In the genomic region with DNA sequence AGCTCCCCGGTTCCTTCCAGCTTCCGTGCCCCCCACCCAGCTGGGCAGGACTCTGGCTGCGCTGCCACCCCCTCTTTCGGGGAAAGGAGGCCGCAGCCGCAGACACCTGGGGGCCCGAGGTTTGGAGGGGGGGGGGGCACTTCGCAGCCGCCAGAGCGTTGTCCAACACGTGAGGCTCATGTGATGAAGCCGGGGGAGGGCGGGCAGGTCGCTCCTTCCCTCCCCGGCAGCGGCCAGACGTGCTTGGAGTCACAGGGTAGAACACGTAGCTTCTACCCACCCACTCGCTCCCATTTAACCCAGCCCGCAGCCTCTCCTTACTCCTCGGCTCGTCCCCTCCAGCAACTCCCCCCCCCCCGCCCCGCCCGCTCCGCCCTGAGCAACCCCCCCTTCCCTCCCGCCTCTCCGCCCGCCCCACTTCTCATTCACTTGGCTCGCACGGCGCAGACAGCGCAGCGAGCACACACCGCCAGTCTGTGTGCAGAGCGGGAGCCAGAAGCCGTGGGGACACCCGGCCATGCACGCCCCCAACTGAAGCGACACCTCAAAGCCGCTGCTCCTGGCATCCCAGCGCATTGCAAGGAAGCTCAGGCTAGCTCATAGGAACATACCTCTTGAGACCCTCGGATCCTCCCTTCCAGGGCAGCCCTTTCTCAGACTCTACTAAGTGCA, we compare ENCODE assay signal across 8 mouse cellular contexts. TPM values are rescaled to one million over a fixed set of nuclear protein-coding genes. Genes with fewer than 3 reads are reported as not detected.
DNase-seq lines count a peak whose midpoint lies in the region; ATAC-seq and TF ChIP-seq lines count a peak whose summit lies in the region.

TSS of gene Bhlhe40 (plus strand) at position 424 of the 672 bp plus-strand sequence.

- H3K4me1 ChIP-seq in MEL (ENCODE audit: control insufficient read depth in 1 of 2, insufficient read depth in 2 of 2, low read length in 2 of 2) = peaks cover 19 to 32% of the 10 kb centered on the region in 2 experiments
- peaks cover 12% of the 10 kb centered on the region; the same call in 1 of the 2 replicates for H3K4me1 ChIP-seq in hindbrain, embryonic 14.5 days (replicated peaks; ENCODE audit: control insufficient read depth, insufficient read depth, low read length)

- peaks cover 21% of the 10 kb centered on the region for H3K79me2 ChIP-seq in MEL (ENCODE audit: control insufficient read depth, insufficient read depth, low read length, poor library complexity)

- H3K9me3 ChIP-seq in MEL (replicated peaks; ENCODE audit: insufficient read depth, low read length) = no peaks in the 10 kb centered on the region
- no peaks in the 10 kb centered on the region for H3K9me3 ChIP-seq in hindbrain, embryonic 14.5 days (ENCODE audit: control insufficient read depth, low read length)

- WGBS in hindbrain, embryonic 14.5 days = under 1% methylated on average over 33 of the region's 43 CpGs

- H3K4me3 ChIP-seq in MEL (ENCODE audit: control insufficient read depth in 1 of 2, insufficient read depth in 1 of 2, low read depth in 2 of 2, low read length in 2 of 2) = peak within 1 kb of the TSS; percentile 80 to 93
- peak within 1 kb of the TSS; percentile 64 for H3K4me3 ChIP-seq in hindbrain, embryonic 14.5 days (replicated peaks; ENCODE audit: low read length)

- peak; percentile 25 to 79; a peak in 2 of 4 replicates for TF ChIP-seq POLR2A in MEL (IDR thresholded peaks at IDR 0.05; ENCODE audit: control insufficient read depth in 1 of 2, insufficient read depth in 1 of 2, low read depth in 1 of 2, low read length in 2 of 2, poor library complexity in 1 of 2)

- peak within 1 kb of the TSS; percentile 97 for H3K4me2 ChIP-seq in hindbrain, embryonic 14.5 days (replicated peaks)

- peaks cover 0 to 32% of the 10 kb centered on the region in 2 experiments; a peak in 3 of 4 replicates for H3K36me3 ChIP-seq in MEL (ENCODE audit: control insufficient read depth in 1 of 2, insufficient read depth in 2 of 2, low read length in 2 of 2)
- H3K36me3 ChIP-seq in hindbrain, embryonic 14.5 days (replicated peaks; ENCODE audit: control insufficient read depth, insufficient read depth) = no peaks in the 10 kb centered on the region

- no peaks in the 10 kb centered on the region for H3K27me3 ChIP-seq in MEL (ENCODE audit: control insufficient read depth in 1 of 2, insufficient read depth in 2 of 2, low read length in 2 of 2)
- H3K27me3 ChIP-seq in hindbrain, embryonic 14.5 days (ENCODE audit: control insufficient read depth, insufficient read depth, low read length) = peaks cover 19% of the 10 kb centered on the region; the same call in 1 of the 2 replicates

- ATAC-seq in hindbrain, embryonic 14.5 days (ENCODE audit: low FRiP score) = peak; percentile 82

- peak within 1 kb of the TSS; percentile 84 for H3K9ac ChIP-seq in MEL (ENCODE audit: control insufficient read depth, low read depth, low read length, poor library complexity, severe bottlenecking)
- H3K9ac ChIP-seq in hindbrain, embryonic 14.5 days = peak within 1 kb of the TSS; percentile 72

- TF ChIP-seq EP300 in MEL (IDR thresholded peaks at IDR 0.05; ENCODE audit: low read depth in 1 of 2, low read length in 2 of 2) = peak in 1 of 2 experiments; percentile 60; a peak in 1 of 4 replicates

- TF ChIP-seq CTCF in MEL (IDR thresholded peaks at IDR 0.05 in 2 of 3, conservative IDR thresholded peaks at IDR 0.05 in 1 of 3; ENCODE audit: control insufficient read depth in 1 of 3, insufficient read depth in 1 of 3, low read depth in 2 of 3, low read length in 3 of 3, poor library complexity in 1 of 3, severe bottlenecking in 1 of 3) = no peak

- peak; percentile 97 for DNase-seq in MEL (ENCODE audit: low read depth, low spot score)
- peak; percentile 84 to 87 for DNase-seq in cerebellum, postnatal 10 days
- peak; percentile 83 to 88 for DNase-seq in frontal cortex, postnatal 36 days (ENCODE audit: low spot score in 2 of 2)
- DNase-seq in hindbrain, embryonic 14.5 days (ENCODE audit: low spot score) = peak; percentile 63
- peak; percentile 79 to 84 for DNase-seq in layer of hippocampus, postnatal 36 days
- peak; percentile 96 for DNase-seq in lung, postnatal 25 days (ENCODE audit: low spot score)
- peak; percentile 59 for DNase-seq in retina, adult 2 months (ENCODE audit: low read depth, low spot score)
- peak; percentile 53 to 68 for DNase-seq in thymus, postnatal 36 days

- no peak for TF ChIP-seq RAD21 in MEL (IDR thresholded peaks at IDR 0.05; ENCODE audit: low read depth, low read length)

- H3K27ac ChIP-seq in MEL (ENCODE audit: control insufficient read depth, low read depth, low read length) = peak within 1 kb of the TSS; percentile 88
- H3K27ac ChIP-seq in hindbrain, embryonic 14.5 days = peak within 1 kb of the TSS; percentile 87

TF ChIP-seq in MEL, 35 proteins besides CTCF, POLR2A, EP300 and RAD21:
- TF ChIP-seq MAX (IDR thresholded peaks at IDR 0.05; ENCODE audit: low read length) (peak; percentile 75; the same call in 1 of the 2 replicates), GABPA (IDR thresholded peaks at IDR 0.05; ENCODE audit: low read depth, low read length) (no peak), POLR2AphosphoS5 (IDR thresholded peaks at IDR 0.05; ENCODE audit: borderline replicate concordance, low read depth, low read length) (no peak), ZMIZ1 (IDR thresholded peaks at IDR 0.05; ENCODE audit: low read depth, low read length) (peak; percentile 93), MXI1 (IDR thresholded peaks at IDR 0.05; ENCODE audit: low read depth, low read length) (peak; percentile 72), POLR2AphosphoS2 (IDR thresholded peaks at IDR 0.05; ENCODE audit: low read length) (peak; percentile 69; the same call in 1 of the 2 replicates), USF1 (IDR thresholded peaks at IDR 0.05; ENCODE audit: low read depth, low read length) (peak; percentile 91), MAFK (IDR thresholded peaks at IDR 0.05; ENCODE audit: borderline replicate concordance, low read depth, low read length) (no peak), SIN3A (IDR thresholded peaks at IDR 0.05; ENCODE audit: low read length) (peak; percentile 46), NELFE (IDR thresholded peaks at IDR 0.05; ENCODE audit: low read depth, low read length) (peak; percentile 78), RCOR1 (IDR thresholded peaks at IDR 0.05; ENCODE audit: low read depth, low read length) (no peak), TCF12 (IDR thresholded peaks at IDR 0.05; ENCODE audit: low read depth, low read length) (no peak; the same call in 1 of the 2 replicates), BHLHE40 (IDR thresholded peaks at IDR 0.05; ENCODE audit: borderline replicate concordance, low read depth, low read length) (peak; percentile 99), ETS1 (IDR thresholded peaks at IDR 0.05; ENCODE audit: low read depth, low read length) (peak; percentile 79), MAZ (IDR thresholded peaks at IDR 0.05; ENCODE audit: low read depth, low read length) (peak; percentile 91), MYC (IDR thresholded peaks at IDR 0.05; ENCODE audit: low read depth, low read length) (0 out of 2 replicates have a peak, but pooled peaks have one; percentile 8), TBP (IDR thresholded peaks at IDR 0.05; ENCODE audit: low read depth, low read length) (0 out of 2 replicates have a peak, but pooled peaks have one; percentile 17), USF2 (IDR thresholded peaks at IDR 0.05; ENCODE audit: borderline replicate concordance in 1 of 2, insufficient read depth in 1 of 2, low read depth in 1 of 2, low read length in 2 of 2) (peak in 1 of 2 experiments; percentile 63; a peak in 1 of 4 replicates), CHD2 (IDR thresholded peaks at IDR 0.05; ENCODE audit: low read length) (no peak), CHD1 (IDR thresholded peaks at IDR 0.05; ENCODE audit: low read depth, low read length) (peak; percentile 33; the same call in 1 of the 2 replicates)

RNA-seq across cellular contexts. Expression of gene Bhlhe40, which starts in this region (rescaled TPM):
- 15.8 and 15.9 TPM in 2 replicates for total RNA-seq in MEL (2012; rRNA removed)
- 10 to 100 TPM in 1 of 2 experiments, not detected in 1; 21.6 TPM for polyA plus RNA-seq in MEL (2012; ENCODE audit: insufficient read depth in 1 of 2, insufficient read length in 2 of 2, low read depth in 1 of 2, low replicate concordance in 2 of 2, missing spikeins in 1 of 2)
- polyA plus RNA-seq in hindbrain, embryonic 14.5 days (2014; fragmentation: Nextera tagmentation; extraction: Ambion mirVana) = 4.8 and 5.8 TPM in 2 replicates
- total RNA-seq in layer of hippocampus, postnatal 36 days (2021) = 100 to 1,000 TPM in 1 of 2 experiments, 10 to 100 TPM in 1; 92.5 to 102 TPM

Comparison
In these comparisons a context has a peak if more than half of its experiments do, and no peak if none do; other contexts are left out.
1. Peak in every context shown above with its lines: DNase-seq, ATAC-seq, H3K4me3 ChIP-seq and H3K27ac ChIP-seq.